Mouse (Mus musculus) brown adipose tissue, adult 24 weeks (tissue): Measurements from ENCODE around the gene Etnk2. TPM values are rescaled to one million over a fixed set of nuclear protein-coding genes. Genes with fewer than 3 reads are reported as not detected.
"Not testable (repeated sequence)": the region's sequence is repeated elsewhere in the genome, so short reads cannot be mapped to it uniquely, and the experiment has no call there.

Source experiments
- H3K27ac ChIP-seq: fragments of 200-500 bp; replicated peaks from 2 replicates; pipeline ENCODE4 v1.5.1; 2012; ENCODE audit warnings: low read depth, mild to moderate bottlenecking, low read length
- H3K4me1 ChIP-seq: fragments of 200-500 bp; 2 replicates; pipeline ENCODE4 v1.6.1; 2012; ENCODE audit warnings: low read length, mixed read lengths; ENCODE audit not compliant: control insufficient read depth, insufficient read depth, insufficient read length
- H3K4me3 ChIP-seq: fragments of 200-500 bp; 2 replicates; pipeline ENCODE4 v1.5.1; 2012; ENCODE audit warnings: low read depth, mild to moderate bottlenecking, low read length, moderate library complexity; ENCODE audit not compliant: insufficient read depth
- polyA plus RNA-seq: library from polyadenylated mRNA; stranded (reverse); fragments of >200 nt; gene quantifications from 2 replicates; pipeline ENCODE4 v1.2.4, GENCODE M21; 2012; ENCODE audit not compliant: missing spikeins, insufficient read depth, insufficient read length

The Etnk2 gene
- polyA plus RNA-seq, 1 experiment, result not detected

GRCm38 (mm10) chr1:133340403-133340802 lies 23.0 kb upstream of the Etnk2 start:
- H3K4me3 ChIP-seq, H3K4me1 ChIP-seq, H3K27ac ChIP-seq: not testable (repeated sequence)

- Histone ChIP-seq H3K4me3 (no peak overlapping the region), H3K4me1 (no peaks in the 10 kb centered on the region), H3K27ac (no peak overlapping the region)
These were observed 19.0 kb upstream of the Etnk2 start for GRCm38 (mm10) chr1:133344357-133344756.

GRCm38 (mm10) chr1:133346531-133346930 lies 16.8 kb upstream of the Etnk2 start:
- H3K4me1 ChIP-seq, result no peaks in the 10 kb centered on the region
- no peak overlapping the region for H3K27ac ChIP-seq
- H3K4me3 ChIP-seq, result no peak overlapping the region

- H3K4me1 ChIP-seq, result no peaks in the 10 kb centered on the region
- no peak overlapping the region for H3K27ac ChIP-seq
- no peak overlapping the region for H3K4me3 ChIP-seq
These were observed 16.1 kb upstream of the Etnk2 start for GRCm38 (mm10) chr1:133347226-133347625.

GRCm38 (mm10) chr1:133347693-133348520 lies 15.5 kb upstream of the Etnk2 start:
- Histone ChIP-seq H3K4me1 (no peaks in the 10 kb centered on the region), H3K27ac (no peak overlapping the region), H3K4me3 (no peak overlapping the region)

- no peak within 1 kb of the TSS for H3K4me3 ChIP-seq
- no peak within 1 kb of the TSS for H3K27ac ChIP-seq
- H3K4me1 ChIP-seq, result no peaks in the 10 kb centered on the region
These were observed 13.2 kb upstream of the Etnk2 start, which contains the start of gene Ren1 for GRCm38 (mm10) chr1:133350210-133350609. Gene Ren1 (plus strand): TSS chr1:133350510.

GRCm38 (mm10) chr1:133351762-133352161 lies 11.6 kb upstream of the Etnk2 start:
- H3K4me3 ChIP-seq, result no peak overlapping the region
- no peaks in the 10 kb centered on the region for H3K4me1 ChIP-seq
- H3K27ac ChIP-seq, result no peak overlapping the region

GRCm38 (mm10) chr1:133353371-133353809 lies 10.0 kb upstream of the Etnk2 start:
- Histone ChIP-seq H3K4me1 (no peaks in the 10 kb centered on the region), H3K4me3 (no peak overlapping the region)

GRCm38 (mm10) chr1:133355469-133355868 lies 7.9 kb upstream of the Etnk2 start:
- Histone ChIP-seq H3K27ac (no peak overlapping the region), H3K4me1 (no peaks in the 10 kb centered on the region), H3K4me3 (no peak overlapping the region)

More at GRCm38 (mm10) chr1:133353371-133353809, 10.0 kb upstream of the Etnk2 start:
- no peak overlapping the region for H3K27ac ChIP-seq

- H3K4me1 ChIP-seq, result no peaks in the 10 kb centered on the region
- no peak overlapping the region for H3K27ac ChIP-seq
- H3K4me3 ChIP-seq, result no peak overlapping the region
These were observed 7.5 kb upstream of the Etnk2 start for GRCm38 (mm10) chr1:133355912-133356311.

GRCm38 (mm10) chr1:133356330-133356729 lies 7.0 kb upstream of the Etnk2 start:
- H3K27ac ChIP-seq, result no peak overlapping the region
- H3K4me3 ChIP-seq, result no peak overlapping the region
- H3K4me1 ChIP-seq, result no peaks in the 10 kb centered on the region

GRCm38 (mm10) chr1:133361006-133361405 lies 2.4 kb upstream of the Etnk2 start:
- H3K4me1 ChIP-seq, result no peaks in the 10 kb centered on the region
- no peak overlapping the region for H3K27ac ChIP-seq
- no peak overlapping the region for H3K4me3 ChIP-seq

GRCm38 (mm10) chr1:133362103-133362502 lies 1.3 kb upstream of the Etnk2 start:
- H3K4me3 ChIP-seq, result no peak overlapping the region
- no peaks in the 10 kb centered on the region for H3K4me1 ChIP-seq
- H3K27ac ChIP-seq, result no peak overlapping the region

- H3K4me3 ChIP-seq, result peak overlapping the region; percentile 57
- no peak overlapping the region for H3K27ac ChIP-seq
- H3K4me1 ChIP-seq, result no peaks in the 10 kb centered on the region
These were observed 754 bp downstream of the Etnk2 start for GRCm38 (mm10) chr1:133364022-133364630.

GRCm38 (mm10) chr1:133364890-133365289 lies 1.5 kb downstream of the Etnk2 start:
- no peaks in the 10 kb centered on the region for H3K4me1 ChIP-seq
- no peak overlapping the region for H3K27ac ChIP-seq
- H3K4me3 ChIP-seq, result no peak overlapping the region
